Mouse (Mus musculus): ENCODE data around the gene Phf14.

The Phf14 gene

DNA sequence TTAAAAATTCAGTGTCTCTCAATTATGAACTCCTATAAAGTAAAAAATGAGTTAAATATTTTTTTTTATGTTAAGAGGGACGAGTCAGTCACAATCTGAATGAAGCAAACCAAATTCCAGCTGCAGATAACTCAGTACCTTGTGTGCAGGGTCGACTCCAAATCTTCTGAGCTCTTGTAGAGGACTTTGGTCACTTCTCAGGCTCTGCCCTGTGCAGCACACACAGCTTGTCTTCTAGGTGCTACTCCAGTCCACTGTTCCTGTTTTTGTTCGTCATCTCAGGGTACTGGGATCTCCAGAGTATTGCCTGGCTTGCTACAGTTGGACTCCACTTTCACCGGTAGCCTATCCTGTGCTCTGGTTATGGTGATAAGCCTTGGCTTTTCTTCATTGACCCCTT lies 113.1 kb downstream of the Phf14 start:
- DNase-seq (ENCODE audit: low spot score), result no peak

- DNase-seq (ENCODE audit: low spot score), result no peak
These were observed 113.9 kb downstream of the Phf14 start for GRCm38 (mm10) chr6:12021480-12021879.

GRCm38 (mm10) chr6:12023395-12023794 lies 115.8 kb downstream of the Phf14 start:
- no peak for DNase-seq (ENCODE audit: low spot score)

- no peak for DNase-seq (ENCODE audit: low spot score)
These were observed 119.4 kb downstream of the Phf14 start for GRCm38 (mm10) chr6:12026804-12027537.

DNA sequence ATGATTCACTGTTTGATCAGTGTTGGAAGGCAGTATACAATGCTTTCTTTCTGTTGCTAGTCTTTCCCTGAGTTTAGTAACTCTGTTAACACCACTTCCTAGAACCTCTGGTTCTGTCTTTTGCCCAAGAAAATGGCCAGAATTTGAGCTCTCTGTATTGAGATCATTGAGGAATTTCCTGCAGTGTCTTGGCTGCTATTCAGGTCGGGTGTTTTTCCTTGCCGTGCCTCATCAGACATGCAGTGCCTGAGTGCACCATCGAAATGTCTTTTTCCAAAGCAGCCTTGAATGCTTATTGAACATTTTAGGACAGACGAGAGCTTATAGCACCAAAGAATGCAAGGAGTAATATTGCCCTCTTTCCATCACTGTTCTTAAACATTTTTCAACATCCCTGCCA lies 127.0 kb downstream of the Phf14 start:
- DNase-seq (ENCODE audit: low spot score), result no peak

DNA sequence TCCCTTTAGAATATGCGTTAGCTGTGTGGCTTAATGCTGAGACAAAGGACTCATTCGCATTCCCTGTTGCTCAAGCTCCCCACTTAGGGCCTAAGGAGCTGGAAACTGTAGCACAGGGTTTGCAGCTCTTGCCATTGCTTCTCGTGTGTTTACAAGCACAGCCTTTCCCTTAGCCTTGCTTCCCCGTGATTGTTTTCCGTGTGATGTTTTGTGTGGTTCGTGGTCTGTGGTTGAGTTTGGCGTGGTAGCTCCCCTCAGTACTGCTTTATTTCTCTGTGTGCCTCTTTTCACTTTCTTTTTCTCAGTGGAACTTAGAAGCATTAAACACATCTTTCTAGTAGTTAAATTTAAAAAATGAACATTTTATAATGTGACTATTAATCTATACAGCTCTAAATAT lies 130.7 kb downstream of the Phf14 start:
- DNase-seq (ENCODE audit: low spot score), result no peak

DNA sequence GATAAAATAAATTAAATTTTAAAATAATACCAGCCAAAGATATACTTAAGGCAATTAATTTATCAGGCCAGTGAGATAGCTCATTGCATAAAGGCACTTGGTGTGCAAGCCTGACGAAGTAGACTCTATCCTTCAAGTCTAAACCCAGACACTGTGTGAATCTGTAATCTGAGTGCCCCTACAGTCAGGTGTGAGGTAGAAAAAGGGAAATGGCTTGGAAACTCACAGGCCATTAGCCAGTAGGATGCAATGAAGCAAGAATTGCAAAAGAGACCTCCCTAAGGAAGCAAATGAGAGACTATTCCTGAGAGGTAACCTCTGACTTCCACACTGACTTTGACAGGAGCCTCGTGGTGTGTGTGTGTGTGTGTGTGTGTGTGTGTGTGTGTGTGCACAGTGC lies 145.3 kb downstream of the Phf14 start:
- no peak for DNase-seq (ENCODE audit: low spot score)

- DNase-seq (ENCODE audit: low spot score), result peak; percentile 15
These were observed 146.5 kb downstream of the Phf14 start for GRCm38 (mm10) chr6:12054149-12054548.

GRCm38 (mm10) chr6:12058717-12059116 lies 151.1 kb downstream of the Phf14 start:
- DNase-seq (ENCODE audit: low spot score), result no peak

- no peak for DNase-seq (ENCODE audit: low spot score)
These were observed 152.4 kb downstream of the Phf14 start for GRCm38 (mm10) chr6:12059971-12060370.

DNA sequence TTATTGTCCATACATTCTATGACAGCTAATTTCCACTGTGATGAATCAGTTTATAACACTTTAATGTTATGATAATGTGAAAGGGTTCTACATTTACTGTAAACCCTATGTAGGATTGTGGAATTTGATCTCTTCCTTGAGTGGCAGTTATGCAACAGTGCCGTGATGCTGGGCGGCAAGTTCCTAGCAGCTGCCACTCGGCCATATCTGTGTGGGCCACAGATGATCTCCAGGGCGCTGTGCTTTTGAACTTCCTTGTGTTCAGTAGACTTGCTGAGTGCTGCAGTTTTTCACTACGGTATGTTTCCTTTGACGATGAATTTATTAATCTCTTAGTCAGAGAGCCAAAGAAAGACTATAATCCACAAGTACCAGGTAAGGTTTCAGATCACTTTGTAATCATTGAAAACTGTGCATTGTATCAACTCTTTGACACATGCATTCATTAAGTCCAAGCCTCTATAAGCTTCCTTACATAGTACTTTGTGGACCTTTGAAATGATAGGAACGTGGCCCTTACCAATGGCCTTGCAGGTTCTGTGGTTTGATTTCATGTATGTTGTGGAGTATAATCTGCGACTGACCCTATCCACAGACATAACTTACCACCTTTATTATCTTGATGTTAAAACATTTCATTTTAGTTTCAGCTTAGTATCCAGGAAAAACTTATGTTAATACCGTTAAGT lies 153.0 kb downstream of the Phf14 start:
- DNase-seq (ENCODE audit: low spot score), result no peak

- no peak for DNase-seq (ENCODE audit: low spot score)
These were observed 160.3 kb downstream of the Phf14 start for GRCm38 (mm10) chr6:12067956-12068355.

DNA sequence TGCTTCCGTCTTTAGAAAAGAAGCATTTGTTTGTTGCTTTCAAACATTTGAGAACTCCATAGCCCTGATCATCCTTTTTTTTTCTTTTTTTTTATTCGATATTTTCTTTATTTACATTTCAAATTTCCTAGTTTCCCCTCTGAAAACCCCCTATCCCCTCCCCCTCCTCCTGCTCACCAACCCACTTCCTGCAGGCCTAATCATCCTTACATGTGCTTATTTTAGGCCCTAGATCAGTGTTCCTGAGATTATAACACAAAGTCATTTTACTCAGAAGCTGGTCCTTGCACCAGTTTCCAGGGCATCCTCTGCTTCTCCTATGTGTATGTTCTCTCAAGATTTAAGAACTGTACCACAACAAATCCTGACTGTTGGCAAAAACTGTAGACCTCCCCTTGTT lies 161.7 kb downstream of the Phf14 start:
- DNase-seq (ENCODE audit: low spot score), result no peak

DNA sequence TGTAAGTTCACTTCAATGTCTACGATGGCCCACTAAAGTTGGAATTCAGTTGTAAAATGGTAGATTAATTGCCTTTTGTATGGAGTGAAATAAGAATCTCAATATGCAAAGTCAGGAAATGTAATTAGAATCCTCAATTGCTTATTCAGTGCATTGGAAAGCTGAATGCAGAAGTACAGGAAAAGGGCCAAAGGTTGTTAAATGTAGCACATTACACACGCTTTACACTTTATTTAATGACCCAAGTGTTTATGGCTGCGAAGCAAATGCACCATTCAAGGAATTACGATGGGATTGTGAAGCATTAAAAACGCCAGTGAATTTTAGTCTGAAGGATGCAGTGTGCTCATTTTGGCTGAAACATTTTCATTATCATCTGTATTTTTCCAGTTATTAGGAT lies 167.0 kb downstream of the Phf14 start:
- no peak for DNase-seq (ENCODE audit: low spot score)

DNA sequence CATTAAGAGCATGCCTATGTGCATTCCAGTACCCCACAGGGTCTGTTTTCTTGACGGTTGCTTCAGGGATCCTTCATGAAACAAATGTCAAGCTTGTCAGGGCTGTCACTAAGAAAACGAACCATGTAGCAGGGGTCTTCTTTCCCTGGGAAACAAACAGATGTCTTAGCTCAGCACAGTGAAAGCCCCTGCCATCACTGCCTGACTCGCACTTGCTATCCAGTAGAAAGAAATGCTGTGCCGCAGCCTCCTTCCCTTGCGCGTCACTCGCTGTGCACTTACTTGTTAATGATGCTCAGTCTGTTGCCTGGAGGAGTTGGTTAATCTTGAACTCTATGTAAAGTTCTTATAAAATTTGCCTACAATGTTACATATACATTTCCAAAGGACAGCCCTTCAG lies 169.7 kb downstream of the Phf14 start:
- DNase-seq (ENCODE audit: low spot score), result no peak

GRCm38 (mm10) chr6:12077880-12078618 lies 170.4 kb downstream of the Phf14 start:
- DNase-seq (ENCODE audit: low spot score), result no peak

- DNase-seq (ENCODE audit: low spot score), result no peak
These were observed 171.7 kb downstream of the Phf14 start for GRCm38 (mm10) chr6:12079260-12079659.

GRCm38 (mm10) chr6:12080423-12080822 lies 172.8 kb downstream of the Phf14 start:
- DNase-seq (ENCODE audit: low spot score), result no peak

DNA sequence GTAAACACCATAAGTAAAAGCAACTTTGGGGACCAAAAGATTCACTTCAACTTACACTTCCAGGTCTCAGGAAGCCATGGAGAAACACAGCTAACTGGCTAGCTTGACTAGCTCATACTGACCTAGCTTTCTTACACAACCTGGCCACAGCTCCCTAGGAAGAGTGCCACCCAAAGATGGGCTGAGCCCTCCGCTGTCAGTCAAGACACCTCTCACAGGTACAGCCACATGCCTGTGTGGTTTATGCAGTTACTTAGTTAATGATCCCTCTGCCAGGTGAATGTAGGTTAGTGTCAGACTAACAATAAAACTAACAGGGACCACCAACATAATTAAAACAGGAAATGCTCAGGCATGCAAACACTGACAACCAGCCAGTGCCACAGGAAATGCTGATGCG lies 174.1 kb downstream of the Phf14 start:
- DNase-seq (ENCODE audit: low spot score), result no peak

- DNase-seq (ENCODE audit: low spot score), result no peak
These were observed 174.5 kb downstream of the Phf14 start for GRCm38 (mm10) chr6:12082125-12082524.

GRCm38 (mm10) chr6:12082531-12083216 lies 175.1 kb downstream of the Phf14 start:
- DNase-seq (ENCODE audit: low spot score), result no peak

GRCm38 (mm10) chr6:12084721-12085120 lies 177.1 kb downstream of the Phf14 start:
- no peak for DNase-seq (ENCODE audit: low spot score)

Measured in ovary, postnatal 14 days (tissue).